Mouse (Mus musculus) A20 (cell line): Measurements from ENCODE around the gene Slc22a14.
A peak's percentile ranks its signal among the peaks of the same experiment; 100 is the strongest.

ENCODE experiments used
- DNase-seq: peaks from one replicate; pipeline ENCODE4 v3.0.0-alpha.2; 2011; ENCODE audit warnings: low read depth, low spot score

Gene Slc22a14

DNA sequence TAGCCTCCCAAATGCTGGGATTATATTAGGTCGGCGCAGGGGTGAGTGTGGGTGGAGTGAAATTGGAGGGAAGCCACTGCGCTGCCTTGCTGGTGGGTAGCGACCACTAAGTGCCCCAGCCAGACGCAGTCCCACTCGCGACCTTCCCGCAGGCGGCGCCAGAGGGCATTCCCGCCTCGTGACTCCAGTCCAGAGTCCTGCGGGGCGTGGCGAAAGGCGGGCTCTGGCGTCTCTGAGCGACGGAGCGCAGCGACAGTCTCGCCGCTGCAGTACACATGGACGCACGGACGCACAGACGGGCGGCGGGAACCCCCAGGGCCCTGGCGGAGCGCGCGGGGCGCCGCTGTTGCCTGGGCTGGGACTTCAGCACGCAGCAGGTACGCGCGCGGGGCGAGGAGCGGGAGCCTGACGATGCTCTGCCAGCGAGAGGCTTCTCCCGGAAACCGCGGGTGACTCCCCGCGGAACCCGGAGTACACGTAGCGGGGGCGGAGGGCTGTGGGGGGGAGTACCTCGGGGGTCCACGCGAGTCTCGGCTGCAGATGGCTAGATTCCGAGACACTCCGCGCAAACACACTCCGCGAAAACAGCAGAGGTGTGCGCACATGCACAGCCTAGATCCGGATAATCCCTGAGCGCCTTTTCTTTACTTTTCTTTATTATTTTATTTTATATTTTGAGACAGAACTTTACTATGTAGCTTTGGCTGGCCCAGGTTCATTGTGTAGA, 7.9 kb downstream of the Slc22a14 start, which contains the start of gene Xylb:
TSS of gene Xylb (plus strand) at position 51 of the 727 bp plus-strand sequence.
- peak; percentile 94 for DNase-seq

DNA sequence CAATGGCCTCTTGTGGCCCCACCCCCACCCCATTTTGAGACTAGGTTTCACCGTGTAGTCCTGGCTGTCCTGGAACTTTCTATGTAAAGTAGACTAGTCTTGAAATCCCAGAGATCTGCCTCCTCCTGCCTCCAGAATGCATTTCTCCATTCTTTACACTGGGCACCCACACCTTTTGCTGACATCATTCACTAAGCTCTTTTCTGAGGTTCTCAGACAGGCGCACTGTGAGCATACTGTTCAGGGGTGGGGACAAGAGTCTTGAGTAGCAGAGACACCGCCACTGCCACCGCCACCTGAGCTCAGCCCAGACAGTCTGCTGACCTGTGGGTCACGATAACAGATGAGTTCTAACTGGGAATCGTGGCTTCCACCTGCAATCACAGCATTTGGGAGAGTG, 9.4 kb downstream of the Slc22a14 start:
- no peak for DNase-seq

DNA sequence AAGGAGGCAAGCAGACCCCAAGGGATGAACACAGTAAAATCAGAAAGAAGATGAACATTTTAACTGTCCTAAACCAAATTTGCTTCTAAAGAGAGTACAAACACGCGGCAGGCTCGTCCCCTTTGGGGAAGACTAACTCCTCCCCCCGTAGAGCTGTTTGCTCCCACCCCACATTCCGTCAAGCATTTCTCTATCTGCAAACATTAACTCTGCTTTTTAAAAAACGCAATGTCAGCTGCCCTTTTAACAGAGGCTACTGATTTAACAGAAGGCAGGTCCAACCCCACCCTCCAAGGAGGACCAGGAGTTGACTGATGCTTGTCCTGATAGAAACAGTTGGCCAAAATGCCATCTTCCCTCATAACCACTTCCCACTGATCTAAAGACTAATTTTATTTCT, 11.4 kb downstream of the Slc22a14 start:
- DNase-seq: no peak

DNA sequence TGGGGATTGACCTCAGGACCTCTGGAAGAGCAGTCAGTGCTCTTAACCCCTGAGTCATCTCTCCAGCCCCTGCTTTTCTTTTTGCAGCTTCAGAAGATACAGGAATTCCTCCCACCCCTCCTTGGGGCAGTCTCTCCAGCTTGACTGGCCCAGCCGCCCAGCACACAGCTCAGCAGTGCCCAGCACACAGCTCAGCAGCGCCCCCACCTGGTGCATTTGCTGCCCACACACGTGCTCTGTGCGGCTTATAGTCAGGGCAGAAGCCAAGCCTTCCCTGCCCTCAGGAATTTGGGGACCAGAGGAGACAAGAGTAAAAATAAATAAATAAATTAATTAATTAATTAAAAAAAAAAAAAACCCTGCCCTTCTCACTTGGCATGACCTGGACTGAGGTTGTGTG, 13.3 kb downstream of the Slc22a14 start:
- peak; percentile 70 for DNase-seq

DNA sequence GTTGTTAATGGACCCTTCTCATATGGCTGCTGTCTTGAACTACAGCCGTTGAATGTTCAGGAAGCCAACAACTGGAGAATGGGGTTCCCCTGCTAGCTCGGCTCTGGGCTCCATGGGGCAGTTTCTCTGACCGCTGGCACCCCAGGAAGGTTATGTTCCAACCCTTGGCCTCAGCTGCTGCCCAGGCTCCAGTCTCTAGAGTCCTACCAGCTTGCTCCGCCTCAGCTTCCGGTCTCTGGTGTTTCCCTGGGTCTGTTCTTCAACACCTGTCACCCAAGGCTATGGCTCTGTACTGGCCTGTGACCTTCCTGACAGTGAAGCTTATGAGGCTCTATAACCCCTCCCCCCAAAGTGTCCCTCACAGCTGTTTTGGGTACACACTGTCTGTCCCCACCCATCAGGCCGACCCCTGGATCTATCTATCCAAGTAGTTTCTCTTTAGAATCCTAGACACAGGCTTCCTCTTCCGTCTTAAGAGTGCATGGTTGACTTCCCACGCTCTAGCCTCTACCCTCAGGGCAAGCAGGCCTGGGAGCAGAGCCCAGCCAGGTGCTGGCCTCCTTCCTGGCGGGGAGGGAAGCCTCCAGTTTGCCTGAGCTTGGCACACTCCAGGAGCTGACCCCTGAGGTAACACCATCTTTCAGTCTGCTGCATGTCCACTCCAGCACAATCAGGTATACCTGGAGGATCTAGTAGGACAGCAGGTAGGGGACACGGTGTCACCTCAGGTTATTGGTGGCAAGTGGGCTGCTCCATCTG, 14.2 kb downstream of the Slc22a14 start:
- DNase-seq: no peak

DNA sequence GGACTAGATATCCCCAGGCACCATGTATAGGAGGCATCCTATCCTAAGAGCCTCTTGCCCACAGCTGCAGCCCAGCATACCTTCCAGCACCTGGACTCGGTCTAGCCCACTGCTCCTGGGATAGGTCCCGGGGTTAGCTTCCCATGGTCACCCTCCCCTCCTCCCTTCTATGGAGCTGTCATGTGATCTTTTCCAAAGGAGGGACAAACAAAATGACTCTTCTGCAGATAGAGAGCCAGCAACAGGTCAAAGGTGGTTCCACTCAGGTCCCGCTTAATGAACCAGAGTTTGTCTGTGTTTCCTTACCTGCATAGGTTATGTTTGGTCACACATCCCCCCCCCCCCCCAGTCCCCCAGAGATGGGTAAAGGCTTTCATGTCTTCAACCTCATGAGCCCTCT, 14.8 kb downstream of the Slc22a14 start:
- no peak for DNase-seq

DNA sequence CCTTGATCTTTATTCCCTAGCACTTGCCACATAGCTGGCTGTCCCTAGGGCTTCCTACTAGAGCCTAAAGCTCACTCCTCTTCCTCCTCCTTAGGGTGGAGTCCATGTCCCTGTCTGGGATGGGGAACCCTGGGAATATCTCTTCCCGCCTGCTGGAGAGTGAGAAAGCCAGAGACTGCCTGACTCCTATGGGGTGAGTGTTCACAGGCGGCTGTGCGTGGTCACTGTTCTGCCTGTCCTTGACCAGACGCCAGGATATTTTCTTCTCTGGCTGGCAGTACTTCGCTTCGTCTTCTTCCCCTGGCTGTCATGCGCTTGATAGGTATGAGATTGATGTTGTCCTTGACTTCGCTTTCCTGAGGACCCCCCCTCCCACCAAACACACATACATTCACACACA, 19.0 kb downstream of the Slc22a14 start:
- DNase-seq: no peak

DNA sequence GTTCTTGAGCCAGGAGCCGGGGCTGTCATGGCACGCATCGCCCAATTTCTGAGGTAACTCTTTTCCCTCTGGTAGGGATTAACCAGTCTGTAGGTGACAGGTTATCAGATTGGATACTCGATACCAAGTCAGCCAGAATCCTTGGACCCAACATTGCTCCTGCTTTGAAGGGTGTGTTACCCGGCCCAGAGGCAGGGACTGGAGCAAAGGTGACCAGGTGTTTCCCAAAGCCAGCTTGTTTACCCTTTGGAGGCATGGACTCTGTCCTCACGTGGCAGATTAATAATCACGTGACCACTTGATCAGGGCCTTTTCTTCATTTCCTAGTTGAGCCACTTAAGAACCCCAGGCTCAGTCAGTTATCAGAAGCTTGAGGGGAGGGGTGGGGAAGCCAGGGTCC, 22.6 kb downstream of the Slc22a14 start:
- DNase-seq: no peak

DNA sequence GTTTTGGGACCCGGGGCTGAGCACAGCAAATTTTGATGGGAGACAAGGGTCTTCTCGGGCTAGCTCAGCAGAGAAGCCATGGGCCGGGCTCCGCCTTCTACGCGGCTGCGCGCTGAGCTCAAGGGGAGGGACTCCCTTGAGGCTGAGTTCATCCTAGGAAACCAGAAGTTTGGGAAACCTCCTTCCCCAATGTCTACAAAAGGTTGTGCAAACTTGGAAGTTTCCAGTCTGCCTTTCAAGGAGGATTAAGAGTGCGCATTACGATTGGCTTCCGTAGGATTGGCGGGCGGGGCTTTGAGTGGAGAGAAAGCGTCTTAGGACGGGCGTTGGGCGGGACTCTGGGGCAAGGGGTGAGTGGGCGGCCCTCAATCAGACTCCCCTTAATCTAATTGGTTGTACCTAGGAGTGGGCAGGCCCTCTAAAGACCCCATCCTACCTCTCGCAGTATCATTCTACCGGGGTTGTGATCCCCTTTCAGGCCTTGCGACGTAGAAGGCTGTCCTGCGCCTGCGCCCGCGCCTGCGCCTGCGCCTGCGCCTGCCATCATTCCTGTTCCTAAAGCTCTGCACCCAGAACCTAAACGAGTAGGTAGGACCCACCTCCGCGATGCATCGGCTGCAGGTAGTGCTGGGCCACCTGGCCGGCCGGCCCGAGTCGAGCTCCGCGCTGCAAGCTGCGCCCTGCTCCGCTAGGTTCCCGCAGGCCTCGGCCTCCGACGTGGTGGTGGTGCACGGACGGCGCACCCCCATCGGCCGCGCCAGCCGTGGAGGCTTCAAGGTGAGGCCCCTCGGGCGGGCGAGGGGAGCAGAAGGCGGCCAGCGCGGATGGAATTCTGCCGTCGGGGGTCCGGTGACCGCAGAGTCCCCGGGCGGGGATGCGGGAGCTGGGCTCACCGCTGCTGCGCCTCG, 24.2 kb downstream of the Slc22a14 start, which contains the start of gene Myd88:
TSS of gene Myd88 (minus strand) at position 503 of the 908 bp plus-strand sequence.
- DNase-seq: peak; percentile 98

DNA sequence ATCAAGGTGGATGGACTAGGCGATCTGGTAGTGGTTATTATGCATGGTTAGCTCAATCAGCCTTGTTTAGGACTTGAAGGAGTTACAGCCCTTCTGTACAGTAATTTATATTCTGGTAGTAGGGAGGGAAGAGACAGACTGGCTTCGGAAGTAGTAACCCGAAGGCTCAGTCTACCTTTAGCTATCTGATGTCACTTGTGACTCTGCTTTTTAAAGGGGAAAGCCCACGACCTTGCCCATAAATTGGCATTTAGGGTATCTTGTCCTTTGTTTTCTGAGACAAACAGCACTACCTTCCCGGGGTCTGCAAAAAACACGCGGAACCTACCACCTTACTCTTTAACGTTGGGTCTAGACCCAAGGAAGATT, 25.2 kb downstream of the Slc22a14 start:
- no peak for DNase-seq

DNA sequence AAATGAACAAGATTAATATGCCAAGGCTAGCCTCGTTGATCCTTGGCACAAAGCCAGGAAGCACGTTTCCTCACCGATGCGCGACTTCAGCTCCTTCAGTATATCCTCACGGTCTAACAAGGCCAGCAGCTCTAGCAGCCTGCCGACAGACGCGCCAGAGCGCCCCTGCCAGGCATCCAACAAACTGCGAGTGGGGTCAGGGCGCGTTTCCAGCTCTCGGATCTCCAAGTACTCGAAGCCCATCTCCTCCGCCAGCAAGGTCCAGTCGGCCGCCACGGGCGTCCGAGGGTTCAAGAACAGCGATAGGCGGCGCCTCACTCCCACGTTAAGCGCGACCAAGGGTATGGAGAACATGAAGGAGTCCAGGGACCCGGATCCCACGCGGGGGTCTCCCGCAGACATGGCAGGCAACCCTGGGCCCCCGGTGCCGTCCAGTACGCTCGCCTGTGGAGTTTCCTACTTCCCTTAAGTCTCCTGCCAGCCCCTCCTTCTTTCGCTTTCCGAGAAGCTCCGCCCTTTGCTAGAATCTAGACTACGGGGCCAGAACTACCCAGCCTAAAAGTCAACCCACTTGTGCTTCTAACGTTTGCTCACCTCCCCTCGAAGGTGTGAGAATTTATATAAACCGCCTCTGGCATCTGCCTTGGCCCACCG, 25.7 kb downstream of the Slc22a14 start, which contains the start of gene Acaa1a:
TSS of gene Acaa1a (plus strand) at position 119 of the 654 bp plus-strand sequence.
- DNase-seq: peak; percentile 90

DNA sequence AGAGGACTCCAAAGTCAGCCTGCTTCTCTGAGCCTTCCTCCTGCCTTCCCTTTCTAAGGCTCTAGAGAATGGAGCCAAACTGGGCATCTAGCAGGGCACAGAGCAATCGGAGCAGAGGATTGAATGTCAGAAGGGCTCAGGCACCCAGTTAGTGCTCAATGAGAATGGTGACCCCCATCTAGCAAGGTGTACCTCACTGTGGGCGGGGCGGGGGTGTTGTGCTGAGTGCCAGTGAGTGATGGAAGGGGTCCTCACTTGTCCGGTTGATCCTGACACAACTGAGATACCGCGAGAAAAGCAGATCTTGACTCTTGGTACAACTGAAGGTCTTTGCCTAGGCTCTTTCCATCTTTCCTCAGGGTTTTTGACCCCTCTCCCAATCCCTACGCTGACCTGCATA, 26.2 kb downstream of the Slc22a14 start:
- no peak for DNase-seq

DNA sequence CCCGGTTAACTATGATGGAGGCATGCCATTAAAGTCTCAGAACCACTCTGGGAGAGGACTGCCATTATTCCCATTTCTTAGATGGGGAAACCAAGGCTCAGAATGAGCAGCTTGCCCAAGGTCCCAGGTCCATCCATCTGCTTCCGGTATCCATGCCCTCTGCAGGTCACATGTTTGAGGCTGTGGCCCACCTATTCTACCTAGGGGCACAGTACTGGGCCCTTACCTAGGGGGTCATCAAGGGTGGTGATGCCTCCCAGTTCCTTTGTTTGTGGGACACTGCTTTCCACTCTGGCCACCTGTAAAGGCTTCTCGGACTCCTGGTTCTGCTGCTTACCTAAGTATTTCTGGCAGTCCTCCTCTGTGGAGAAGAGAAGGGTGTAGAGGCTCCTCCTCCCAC, 27.0 kb downstream of the Slc22a14 start:
- DNase-seq: no peak

DNA sequence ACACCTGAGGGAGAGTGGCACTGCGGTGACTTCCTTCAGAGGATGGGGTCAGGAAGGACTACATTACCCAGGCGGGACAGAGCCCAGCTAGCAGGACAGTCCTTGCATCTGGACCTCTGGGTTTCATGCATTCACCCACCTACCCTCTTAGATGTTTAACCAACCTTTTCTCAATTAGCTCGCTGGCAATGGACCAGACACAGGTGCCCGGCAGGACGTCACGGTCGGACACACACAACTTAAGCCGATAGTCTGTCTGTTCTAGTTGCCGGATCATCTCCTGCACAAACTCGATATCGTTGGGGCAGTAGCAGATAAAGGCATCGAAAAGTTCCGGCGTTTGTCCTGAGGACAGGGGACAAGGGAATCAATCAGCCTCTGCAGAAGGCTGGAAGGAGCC, 27.5 kb downstream of the Slc22a14 start:
- DNase-seq: no peak

DNA sequence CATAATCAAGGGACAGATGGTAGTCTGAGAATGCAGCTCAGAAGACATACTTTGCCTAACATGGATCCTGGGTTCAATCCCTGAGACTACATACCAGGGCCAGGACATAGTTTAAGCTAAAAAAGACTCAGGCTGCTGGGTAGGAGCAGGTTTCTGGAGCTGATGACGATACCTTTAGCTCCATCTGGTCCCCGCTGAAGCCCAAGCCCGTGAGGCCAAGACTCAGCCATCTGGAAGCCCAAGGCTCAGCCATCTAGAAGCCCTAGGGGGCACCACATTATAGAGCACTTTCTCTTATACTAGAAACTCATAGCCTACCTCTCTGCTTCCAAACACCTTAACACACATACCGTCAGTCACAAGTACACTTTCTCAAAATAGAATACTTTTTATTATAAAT, 29.8 kb downstream of the Slc22a14 start:
- no peak for DNase-seq

DNA sequence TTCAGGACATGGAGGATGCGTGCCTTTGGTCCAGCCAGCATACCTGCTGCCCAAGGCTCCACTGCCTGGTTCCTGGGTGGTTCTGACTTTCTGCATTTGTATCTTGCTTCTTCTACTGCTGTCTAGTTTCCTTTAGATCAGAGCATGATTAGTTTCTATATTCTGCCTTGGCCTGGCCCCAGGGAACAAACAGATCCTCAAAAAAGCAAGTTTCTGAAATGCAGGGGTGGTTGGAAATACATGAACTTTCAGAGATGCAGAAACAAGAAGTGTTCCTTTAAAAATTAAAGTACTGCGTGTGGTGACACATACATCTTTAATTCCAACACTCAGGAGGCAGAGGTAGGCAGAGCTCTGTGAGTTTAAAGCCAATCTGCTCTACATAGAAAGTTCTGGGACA, 30.5 kb downstream of the Slc22a14 start:
- DNase-seq: no peak

DNA sequence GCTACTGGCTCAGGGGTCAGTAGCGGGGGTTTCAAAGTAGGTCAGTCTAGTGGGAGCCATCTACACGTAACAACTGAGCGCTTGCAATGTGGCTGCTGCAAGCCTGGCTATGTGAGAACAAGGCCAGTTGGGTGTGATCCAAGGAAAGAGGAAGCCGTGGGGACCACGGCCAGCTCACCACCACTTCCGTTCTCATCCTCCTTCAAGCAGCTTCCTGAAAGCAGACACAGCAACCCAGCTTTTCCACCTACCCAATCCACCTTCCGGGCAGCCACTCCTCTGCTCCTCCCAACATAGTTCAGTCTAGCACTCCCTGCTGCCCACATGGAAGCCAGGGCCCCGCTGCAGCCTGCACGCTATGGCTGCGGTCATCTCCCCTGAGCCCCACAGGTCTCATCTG, 31.0 kb downstream of the Slc22a14 start:
- DNase-seq: no peak

DNA sequence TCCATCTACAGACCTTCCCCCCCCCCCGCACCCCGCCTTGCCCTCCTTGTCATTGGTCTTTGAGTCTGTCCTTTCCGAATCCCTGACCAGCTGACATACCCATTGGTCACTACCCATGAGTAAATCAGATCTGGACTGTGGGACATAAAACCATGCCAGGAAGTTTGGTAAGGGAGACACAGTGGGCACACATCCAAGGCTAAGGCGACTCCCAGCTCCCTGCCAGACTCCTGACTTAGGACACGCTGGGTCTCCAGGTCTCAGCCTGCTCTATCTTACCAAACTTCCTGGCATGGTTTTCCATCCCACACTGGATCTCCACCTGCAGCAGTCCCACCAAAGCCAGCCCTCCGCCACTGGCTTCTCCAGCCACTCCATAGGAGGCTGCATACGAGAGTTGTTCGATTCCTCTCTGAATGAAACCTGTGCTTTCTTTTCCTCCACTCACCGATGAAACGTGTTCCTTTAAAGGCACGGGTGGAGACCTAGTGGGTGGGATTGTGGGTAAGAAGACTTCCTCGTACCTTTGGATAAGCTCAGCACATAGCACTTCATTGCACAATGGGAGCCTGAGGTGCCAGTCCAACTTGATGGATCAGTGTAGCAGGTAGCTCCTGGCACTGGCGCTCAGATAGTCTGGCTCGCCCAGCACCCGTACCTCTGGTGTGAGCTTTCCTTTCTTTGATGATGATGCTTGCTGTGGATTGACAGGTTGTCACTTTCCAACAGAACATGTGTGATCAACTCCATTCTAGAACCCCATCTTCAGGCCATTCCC, 35.0 kb downstream of the Slc22a14 start:
- DNase-seq: no peak

DNA sequence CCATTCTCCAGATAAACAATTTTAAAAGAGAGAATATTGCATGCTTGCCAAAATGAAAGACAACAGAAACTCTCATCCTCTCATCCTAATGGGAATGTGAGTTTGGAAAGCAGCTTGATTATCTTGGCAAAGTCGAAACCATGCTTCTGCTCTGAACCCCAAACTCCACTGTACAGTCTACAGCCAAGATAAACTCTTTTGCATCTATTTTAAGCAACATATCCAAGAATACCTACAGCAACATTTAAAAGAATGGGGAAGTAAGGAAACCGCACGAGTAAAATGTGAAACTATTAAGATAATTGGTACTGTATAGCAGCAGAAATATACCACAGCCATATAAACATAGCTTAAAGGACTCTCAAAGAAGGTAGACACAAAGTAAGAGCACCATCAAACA, 36.9 kb downstream of the Slc22a14 start:
- DNase-seq: no peak

DNA sequence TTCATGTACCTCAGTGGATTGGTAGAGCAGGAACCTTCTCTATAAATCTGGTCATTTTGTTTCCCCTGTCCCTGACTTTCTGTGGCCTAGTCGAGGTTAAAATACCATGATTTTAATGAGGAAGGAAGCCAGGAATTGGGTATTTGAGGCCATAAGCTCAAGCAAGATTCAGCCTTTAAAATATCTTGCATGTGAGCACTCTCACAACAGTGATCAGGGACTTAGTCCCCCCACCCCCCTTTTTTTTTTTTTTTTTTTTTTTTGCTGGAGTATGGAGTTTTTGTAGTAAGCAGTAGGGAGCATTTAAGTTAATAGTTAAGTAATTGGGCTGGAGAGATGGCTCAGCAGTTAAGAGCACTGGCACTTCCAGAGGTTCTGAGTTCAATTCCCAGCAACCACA, 41.2 kb downstream of the Slc22a14 start:
- peak; percentile 13 for DNase-seq

DNA sequence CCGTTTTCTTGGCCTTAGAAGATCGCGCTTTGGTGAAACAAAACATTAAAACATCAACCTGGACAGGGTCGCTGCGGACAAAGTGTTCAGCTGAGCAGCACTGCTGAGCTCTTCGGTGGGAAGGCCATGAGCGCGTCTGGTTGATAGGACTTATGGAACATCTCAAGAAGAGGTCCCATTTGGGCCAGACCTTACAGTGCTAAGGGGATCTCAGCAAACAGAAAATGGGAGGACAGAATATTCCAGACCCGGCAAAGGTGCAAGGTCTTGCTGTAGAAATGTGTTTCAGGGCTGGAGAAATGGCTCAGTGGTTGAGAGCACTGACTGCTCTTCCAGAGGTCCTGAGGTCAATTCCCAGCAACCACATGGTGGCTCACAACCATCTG, 42.1 kb downstream of the Slc22a14 start:
- DNase-seq: no peak
